Mouse (Mus musculus) heart, adult 2 months (tissue): ENCODE measurements around the gene Robo1.

ENCODE experiments used
- CTCF ChIP-seq: fragments of 200-600 bp; IDR thresholded peaks from 2 replicates; pipeline ENCODE4 v1.8.1; 2022; ENCODE audit warnings: antibody characterized with exemption, mild to moderate bottlenecking, moderate library complexity
- EP300 ChIP-seq: fragments of 200-500 bp; IDR thresholded peaks from 2 replicates; pipeline ENCODE4 v1.6.1; 2011; ENCODE audit warnings: low read depth, low read length, control low read depth; ENCODE audit not compliant: insufficient read depth
- POLR2A ChIP-seq: fragments of 200-500 bp; IDR thresholded peaks from 2 replicates; pipeline ENCODE4 v1.6.1; 2011; ENCODE audit warnings: mild to moderate bottlenecking, low read depth, low read length, control low read depth; ENCODE audit not compliant: insufficient read depth

- no peak for TF ChIP-seq POLR2A
- TF ChIP-seq CTCF: no peak
- no peak for TF ChIP-seq EP300
Observed at GRCm38 (mm10) chr16:72686480-72687053, 378.5 kb downstream of the Robo1 start.
